Mouse (Mus musculus): ENCODE data around the gene Lpp.

Gene Lpp

GRCm38 (mm10) chr16:24822918-24823317 is 429.6 kb downstream of the Lpp start:
- no peak for DNase-seq

GRCm38 (mm10) chr16:24826390-24826789 is 433.1 kb downstream of the Lpp start:
- DNase-seq = peak; percentile 11 to 20

GRCm38 (mm10) chr16:24828207-24828803 is 435.0 kb downstream of the Lpp start:
- DNase-seq = no peak

- no peak for DNase-seq
Measured at GRCm38 (mm10) chr16:24829860-24830259, 436.6 kb downstream of the Lpp start.

GRCm38 (mm10) chr16:24830939-24831338 is 437.6 kb downstream of the Lpp start:
- DNase-seq = no peak

- no peak for DNase-seq
Measured at GRCm38 (mm10) chr16:24833221-24833620, 439.9 kb downstream of the Lpp start.

GRCm38 (mm10) chr16:24834536-24834935 is 441.2 kb downstream of the Lpp start:
- DNase-seq = no peak

GRCm38 (mm10) chr16:24836550-24836949 is 443.2 kb downstream of the Lpp start:
- no peak for DNase-seq

GRCm38 (mm10) chr16:24839018-24839417 is 445.7 kb downstream of the Lpp start:
- no peak for DNase-seq

GRCm38 (mm10) chr16:24840073-24840472 is 446.8 kb downstream of the Lpp start:
- DNase-seq = no peak

GRCm38 (mm10) chr16:24846141-24846540 is 452.8 kb downstream of the Lpp start:
- DNase-seq = no peak

GRCm38 (mm10) chr16:24859509-24860140 is 466.3 kb downstream of the Lpp start:
- no peak for DNase-seq

GRCm38 (mm10) chr16:24860445-24860844 is 467.1 kb downstream of the Lpp start:
- peak; percentile 9 to 13 for DNase-seq

- no peak for DNase-seq
Measured at GRCm38 (mm10) chr16:24861374-24861773, 468.1 kb downstream of the Lpp start.

GRCm38 (mm10) chr16:24874235-24874634 is 480.9 kb downstream of the Lpp start:
- DNase-seq = peak in 1 of 2 experiments; percentile 34

GRCm38 (mm10) chr16:24875661-24876060 is 482.4 kb downstream of the Lpp start:
- DNase-seq = no peak

- DNase-seq = no peak
Measured at GRCm38 (mm10) chr16:24878977-24879376, 485.7 kb downstream of the Lpp start.

GRCm38 (mm10) chr16:24880698-24881097 is 487.4 kb downstream of the Lpp start:
- no peak for DNase-seq

- DNase-seq = no peak
Measured at GRCm38 (mm10) chr16:24881981-24882775, 488.9 kb downstream of the Lpp start.

GRCm38 (mm10) chr16:24884017-24884416 is 490.7 kb downstream of the Lpp start:
- DNase-seq = no peak

GRCm38 (mm10) chr16:24886346-24886745 is 493.0 kb downstream of the Lpp start:
- DNase-seq = no peak

GRCm38 (mm10) chr16:24886943-24887342 is 493.6 kb downstream of the Lpp start:
- no peak for DNase-seq

- DNase-seq = no peak
Measured at GRCm38 (mm10) chr16:24891453-24891852, 498.1 kb downstream of the Lpp start.

- DNase-seq = no peak
Measured at GRCm38 (mm10) chr16:24895160-24895559, 501.9 kb downstream of the Lpp start.
